Mouse (Mus musculus) bone marrow, adult 2 months (tissue): Measurements from ENCODE around the gene Mtx3. TPM values are rescaled to one million over a fixed set of nuclear protein-coding genes. Genes with fewer than 3 reads are reported as not detected.

Source experiments
- H3K27ac ChIP-seq: fragments of 200-500 bp; 2 replicates; pipeline ENCODE4 v1.5.1; 2012; ENCODE audit warnings: low read depth, mild to moderate bottlenecking, control low read depth, inconsistent platforms, low read length; ENCODE audit not compliant: control insufficient read depth, poor library complexity, insufficient read depth
- H3K4me1 ChIP-seq: fragments of 200-500 bp; 2 replicates; pipeline ENCODE4 v1.6.1; 2011; ENCODE audit warnings: low read length; ENCODE audit not compliant: control insufficient read depth, insufficient read depth
- H3K4me3 ChIP-seq: fragments of 200-500 bp; replicated peaks from 2 replicates; pipeline ENCODE3; 2011; ENCODE audit warnings: mild to moderate bottlenecking, low read depth, low read length, control low read depth; ENCODE audit not compliant: control insufficient read depth
- CTCF ChIP-seq: fragments of 200-500 bp; IDR thresholded peaks from 2 replicates; pipeline ENCODE4 v1.5.1; 2011; ENCODE audit warnings: low read length, control low read depth; ENCODE audit not compliant: control insufficient read depth, insufficient read depth
- POLR2A ChIP-seq: fragments of 200-500 bp; IDR thresholded peaks from 2 replicates; pipeline ENCODE4 v1.6.1; 2011; ENCODE audit warnings: low read depth, mild to moderate bottlenecking, control low read depth, low read length, borderline replicate concordance; ENCODE audit not compliant: control insufficient read depth
- WGBS: fragments of 180-500 bp; shearing (Covaris S2); methylation state at CpG from one replicate; pipeline ENCODE4 v1.1.7; 2018; 5-methylcytosine and 5-hydroxymethylcytosine counted together
- polyA plus RNA-seq: library from polyadenylated mRNA; stranded (reverse); fragments of >200 nt; gene quantifications from 2 replicates; pipeline ENCODE4 v1.2.4, GENCODE M21; 2011; ENCODE audit warnings: low replicate concordance; ENCODE audit not compliant: missing spikeins, insufficient read depth, insufficient read length

The Mtx3 gene
- polyA plus RNA-seq, 1 experiment: 5.4 TPM

DNA sequence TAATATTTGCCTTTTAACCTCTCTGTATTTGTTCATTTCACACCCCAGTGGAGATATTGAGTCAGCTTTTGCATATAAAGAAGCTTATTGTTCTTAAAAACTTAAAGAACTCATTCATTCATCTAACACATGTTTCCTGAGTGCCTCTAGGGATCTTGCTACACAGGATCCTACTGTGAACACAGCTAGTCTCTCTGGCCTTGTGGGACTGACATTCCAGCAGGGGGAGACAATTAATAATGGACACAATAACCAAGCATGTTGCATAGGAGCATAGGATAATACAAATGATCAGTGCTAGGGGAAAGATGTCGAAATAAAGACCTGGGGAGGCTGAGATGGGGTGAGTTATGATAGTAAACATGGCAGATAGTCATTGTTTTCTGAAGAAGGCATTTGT is 22.1 kb downstream of the Mtx3 start:
- Histone ChIP-seq H3K4me1 (no peaks in the 10 kb centered on the region), H3K27ac (no peak overlapping the region), H3K4me3 (no peak overlapping the region)
- TF ChIP-seq POLR2A (no peak), CTCF (no peak)
- whole genome bisulfite sequencing: 36% methylated on average over 1 of the region's 1 CpGs

DNA sequence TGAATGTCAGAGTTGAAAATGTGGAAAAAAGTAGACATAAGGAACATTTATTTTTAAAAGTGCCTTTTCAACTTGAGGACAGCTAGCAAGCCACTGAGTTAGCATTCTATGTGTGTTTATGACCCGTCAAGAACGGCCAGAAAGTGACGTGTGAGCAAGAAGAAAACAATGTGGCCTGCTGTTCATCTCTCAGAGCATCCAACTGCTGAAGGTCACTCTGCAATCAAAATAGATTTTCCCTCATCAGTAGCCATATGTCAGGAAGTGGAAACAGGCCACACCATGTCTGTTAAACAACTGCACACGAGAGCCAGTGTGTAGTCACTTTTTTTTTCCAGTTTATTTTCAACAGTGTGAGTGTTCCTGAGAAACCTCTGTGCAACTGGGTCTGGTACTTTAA is 35.0 kb downstream of the Mtx3 start:
- H3K4me3 ChIP-seq: no peak overlapping the region
- no peaks in the 10 kb centered on the region for H3K4me1 ChIP-seq
- H3K27ac ChIP-seq: no peak overlapping the region
- WGBS: 78% methylated on average over 4 of the region's 4 CpGs
- no peak for TF ChIP-seq POLR2A
- TF ChIP-seq CTCF: no peak

DNA sequence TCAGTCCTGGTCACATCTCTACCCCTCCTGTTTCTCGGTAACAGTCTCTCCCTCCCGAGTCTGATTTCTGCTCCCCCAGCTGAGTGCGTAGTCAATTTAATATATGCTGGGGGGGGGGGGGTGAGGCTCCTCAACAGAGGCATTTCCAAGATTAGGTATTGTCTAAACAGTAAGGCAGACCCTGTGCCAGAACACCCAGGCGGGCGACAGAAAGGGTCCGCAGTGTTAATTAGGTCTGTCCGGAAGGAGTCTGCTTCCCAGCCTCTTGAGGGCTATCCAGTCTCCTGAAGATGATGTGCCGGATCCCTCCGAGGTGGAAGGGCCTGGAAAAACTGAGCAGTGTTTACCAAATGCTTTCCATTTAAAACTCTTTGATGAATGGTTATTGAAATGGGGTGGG is 35.4 kb downstream of the Mtx3 start:
- no peak overlapping the region for H3K4me3 ChIP-seq
- H3K27ac ChIP-seq: no peak overlapping the region
- 84% methylated on average over 9 of the region's 9 CpGs for WGBS
- TF ChIP-seq POLR2A: no peak
- TF ChIP-seq CTCF: no peak
- no peaks in the 10 kb centered on the region for H3K4me1 ChIP-seq

DNA sequence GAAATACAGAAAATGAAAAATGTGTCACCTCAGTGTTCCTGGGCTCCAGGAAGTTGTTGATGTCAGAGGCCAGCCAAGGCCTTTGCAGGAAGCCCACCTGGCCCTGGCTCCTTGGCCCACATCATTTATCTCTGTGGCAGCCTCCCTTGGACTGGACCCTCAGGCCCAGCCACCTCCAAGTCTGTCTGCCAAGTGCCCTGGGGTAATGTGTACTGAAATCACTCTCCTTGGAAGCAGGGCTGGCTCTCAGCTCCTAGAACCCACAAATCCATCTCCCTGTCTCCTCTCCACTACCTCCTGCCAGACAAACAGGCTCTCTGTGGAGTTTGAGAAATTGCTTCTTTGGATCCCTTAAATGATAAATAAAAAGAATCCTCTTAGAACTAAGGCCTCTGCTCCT is 36.0 kb downstream of the Mtx3 start:
- Histone ChIP-seq H3K4me3 (no peak overlapping the region), H3K27ac (no peak overlapping the region), H3K4me1 (no peaks in the 10 kb centered on the region)
- TF ChIP-seq CTCF (no peak), POLR2A (no peak)

DNA sequence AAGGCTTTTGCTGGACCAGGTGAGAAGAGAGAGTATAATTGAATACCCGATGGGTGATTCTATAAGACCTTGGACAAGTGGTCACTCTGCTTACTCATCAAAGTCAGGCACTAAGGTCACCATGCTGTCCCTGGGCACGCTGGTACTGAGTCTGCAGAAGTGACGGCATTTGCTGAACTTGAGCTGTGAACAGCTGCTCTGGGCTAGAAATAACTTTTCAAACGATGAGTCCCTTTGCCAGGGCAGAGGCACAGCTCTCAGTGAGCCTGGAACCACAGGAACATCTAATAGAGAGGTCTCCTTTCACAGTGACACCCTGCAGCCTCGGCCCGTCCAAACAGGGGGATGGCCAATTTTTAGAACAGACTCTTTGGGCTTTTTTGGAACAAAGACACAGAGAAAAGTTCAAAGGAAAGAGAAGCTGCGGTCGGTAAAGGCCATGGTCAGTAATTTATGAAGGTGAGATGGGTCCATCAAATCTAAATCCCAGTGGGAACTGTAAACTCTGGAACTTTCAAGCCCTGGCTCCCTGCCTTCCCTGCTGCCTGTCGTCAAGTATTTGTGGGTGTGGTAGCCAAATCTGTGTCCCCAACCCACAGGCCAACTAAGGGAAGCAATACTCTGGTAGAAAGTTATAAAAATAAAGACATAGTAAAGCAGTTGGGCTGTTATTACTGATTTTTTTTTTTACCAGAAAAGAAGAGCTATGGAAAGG is 37.9 kb downstream of the Mtx3 start:
- no peak for TF ChIP-seq POLR2A
- no peak for TF ChIP-seq CTCF
- 76% methylated on average over 9 of the region's 9 CpGs for WGBS
- no peaks in the 10 kb centered on the region for H3K4me1 ChIP-seq

DNA sequence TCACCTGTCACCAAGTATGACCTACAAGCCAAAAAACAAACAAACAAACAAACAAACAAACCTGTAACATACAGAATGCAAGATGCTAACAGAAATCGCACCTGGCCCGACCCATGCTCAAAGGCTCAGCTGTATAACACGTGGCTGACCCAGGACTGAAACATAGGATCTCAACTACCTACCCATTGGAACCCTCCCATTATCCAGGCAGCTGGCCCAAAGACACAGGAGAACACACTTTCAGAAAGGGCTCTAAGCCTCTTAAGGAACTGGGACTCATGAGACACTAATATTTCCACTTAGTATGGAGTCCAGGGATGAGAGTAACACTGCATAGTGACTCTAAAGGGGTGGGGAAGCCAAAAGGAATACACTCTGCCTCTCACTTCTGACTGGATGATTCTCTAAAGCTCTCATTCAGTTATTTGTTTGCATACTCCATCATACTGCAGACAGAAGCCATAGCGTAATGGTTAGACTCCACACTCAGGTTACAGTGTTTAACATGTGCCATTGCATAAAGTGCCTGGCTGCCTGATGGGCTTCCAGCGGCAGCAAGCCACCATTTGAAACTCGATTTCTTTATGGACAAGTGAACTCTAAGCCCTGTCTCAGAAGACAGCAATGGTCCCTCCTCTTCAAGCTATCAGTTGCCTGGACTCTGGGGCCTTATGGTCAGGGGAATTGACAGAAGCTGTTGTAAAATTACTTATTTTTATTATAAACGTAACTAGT is 38.6 kb downstream of the Mtx3 start:
- no peaks in the 10 kb centered on the region for H3K4me1 ChIP-seq
- H3K4me3 ChIP-seq: no peak overlapping the region
- no peak for TF ChIP-seq POLR2A
- no peak for TF ChIP-seq CTCF
- WGBS: 81% methylated on average over 7 of the region's 7 CpGs
- H3K27ac ChIP-seq: no peak overlapping the region

More for the DNA sequence above, 37.9 kb downstream of the Mtx3 start:
- Histone ChIP-seq H3K4me3 (no peak overlapping the region), H3K27ac (no peak overlapping the region)

DNA sequence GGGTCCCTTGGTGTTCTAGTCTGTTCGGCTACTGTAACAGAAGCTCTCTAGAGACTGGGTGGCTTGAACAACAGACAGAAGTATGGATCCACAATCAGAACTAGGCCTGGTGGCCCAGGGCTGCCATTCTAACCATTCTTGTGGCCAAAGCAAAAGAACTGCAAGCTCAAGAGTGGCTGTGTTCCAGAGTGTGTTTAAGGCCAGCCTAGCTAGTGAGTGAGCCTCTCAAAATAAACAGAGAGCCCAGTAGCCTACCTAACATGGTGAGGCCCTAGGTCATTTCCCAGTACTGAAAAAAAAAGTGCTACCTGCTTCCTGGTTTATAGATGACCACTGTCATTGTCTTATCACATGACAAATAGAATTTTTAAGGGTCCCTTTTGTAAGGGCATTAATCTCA is 39.6 kb downstream of the Mtx3 start:
- TF ChIP-seq CTCF (no peak), POLR2A (no peak)
- Histone ChIP-seq H3K4me3 (no peak overlapping the region), H3K4me1 (no peaks in the 10 kb centered on the region), H3K27ac (no peak overlapping the region)
- WGBS: 72% methylated on average over 1 of the region's 1 CpGs

DNA sequence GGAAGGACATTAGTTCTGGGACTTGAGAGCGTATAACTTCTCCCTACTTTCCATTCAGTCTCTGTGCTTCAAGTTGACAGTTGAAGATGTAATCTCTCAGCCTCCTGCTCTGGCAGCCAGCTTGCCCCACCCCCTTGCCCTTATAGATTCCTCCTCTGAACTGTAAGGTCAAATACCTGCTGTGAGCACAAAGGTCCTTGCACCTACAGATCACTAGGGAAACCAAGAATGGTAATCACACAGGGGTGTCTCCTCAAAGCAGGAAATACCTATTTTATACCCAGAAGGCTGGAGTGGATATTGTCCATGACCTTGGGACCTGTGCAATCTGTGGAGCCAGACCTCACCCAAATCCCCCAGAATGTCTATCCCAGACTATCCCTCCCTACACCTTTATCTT is 40.4 kb downstream of the Mtx3 start:
- TF ChIP-seq POLR2A (no peak), CTCF (no peak)
- 47% methylated on average over 1 of the region's 1 CpGs for WGBS
- no peak overlapping the region for H3K4me3 ChIP-seq
- no peak overlapping the region for H3K27ac ChIP-seq
- no peaks in the 10 kb centered on the region for H3K4me1 ChIP-seq

DNA sequence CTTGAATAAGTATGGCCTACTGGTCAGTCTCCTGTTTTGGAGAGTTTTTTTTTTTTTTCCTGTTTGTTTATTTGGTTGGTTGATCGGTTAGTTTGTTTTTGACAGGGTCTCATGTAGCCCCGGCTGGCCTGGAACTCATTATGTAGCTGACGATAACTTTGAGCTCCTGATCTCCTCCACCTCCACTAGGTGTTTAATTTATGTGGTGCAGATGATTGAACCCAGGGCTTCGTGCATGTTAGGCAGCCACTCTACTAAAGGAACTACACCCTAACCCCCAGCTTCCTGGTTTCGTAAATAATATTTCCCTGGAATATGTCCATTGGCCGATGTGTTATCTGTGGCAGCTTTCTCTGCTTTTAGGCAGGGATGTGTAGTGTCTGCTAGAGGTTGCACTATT is 54.5 kb downstream of the Mtx3 start:
- TF ChIP-seq CTCF: no peak
- TF ChIP-seq POLR2A: no peak
- H3K27ac ChIP-seq: no peak overlapping the region
- no peak overlapping the region for H3K4me3 ChIP-seq
- no peaks in the 10 kb centered on the region; the same call in 1 of the 2 replicates for H3K4me1 ChIP-seq
- WGBS: 72% methylated on average over 6 of the region's 6 CpGs
